Comparison of ENCODE assay signal across 1 mouse cellular context in the genomic region with DNA sequence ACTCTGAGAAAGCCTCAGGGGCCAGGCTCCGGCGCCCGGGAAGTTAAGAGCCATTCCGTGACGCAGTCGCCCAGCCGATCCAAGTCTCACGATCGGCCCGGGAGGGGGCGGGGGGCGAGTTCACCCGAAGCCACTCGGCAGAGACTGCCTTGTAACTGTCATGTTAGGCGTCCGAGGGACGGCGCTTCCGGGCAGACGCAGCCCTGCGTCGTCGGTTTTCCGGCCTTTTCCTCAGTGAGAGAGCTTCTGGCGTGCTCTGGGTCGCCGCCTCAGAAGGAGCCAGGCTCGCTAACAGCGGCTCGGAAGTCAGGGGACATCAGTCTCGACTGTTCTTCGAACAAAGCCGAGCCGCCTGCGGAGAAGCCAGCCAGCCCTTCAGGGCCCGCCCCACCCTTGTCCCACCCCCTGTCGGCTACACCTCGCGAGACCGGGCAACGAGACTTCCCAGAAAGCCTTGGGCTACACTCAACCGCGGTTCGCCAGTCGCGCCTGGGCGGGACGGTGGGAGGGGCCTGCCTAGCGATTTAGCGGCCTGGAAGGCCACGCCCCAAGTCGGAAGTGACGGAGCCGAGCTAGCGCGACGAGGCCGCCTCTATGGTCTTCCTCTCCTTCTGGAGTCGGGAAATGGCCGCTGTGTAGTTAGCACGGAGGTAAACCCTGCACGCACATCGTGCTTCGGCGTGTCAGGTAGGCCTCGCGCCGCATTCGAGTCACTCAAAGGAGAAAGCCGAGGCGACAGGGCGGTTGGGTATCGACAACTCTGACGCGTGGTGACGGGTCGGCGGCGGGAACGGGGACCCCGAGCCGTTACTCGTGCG.
A peak's percentile ranks its signal among the peaks of the same experiment; 100 is the strongest.
TF ChIP-seq lines count a peak whose summit lies in the region.

Gene Bclaf1, plus strand, starts transcription at position 552 of the 818 bp plus-strand sequence.

TF ChIP-seq in CH12.LX, 34 proteins besides CTCF, POLR2A, EP300 and RAD21 (continued from another document):
- TF ChIP-seq TCF12 (IDR thresholded peaks at IDR 0.05; ENCODE audit: low read depth, low read length) (peak; percentile 69; the same call in 1 of the 2 replicates), NELFE (IDR thresholded peaks at IDR 0.05; ENCODE audit: low read depth, low read length) (peak; percentile 85), ZMIZ1 (IDR thresholded peaks at IDR 0.05; ENCODE audit: low read depth, low read length) (peak; percentile 47; the same call in 1 of the 2 replicates), RCOR1 (conservative IDR thresholded peaks at IDR 0.05; ENCODE audit: low read depth, low read length) (0 out of 2 replicates have a peak, but pooled peaks have one; percentile 57), CHD2 (IDR thresholded peaks at IDR 0.05; ENCODE audit: low read length) (peak; percentile 98), SIN3A (IDR thresholded peaks at IDR 0.05; ENCODE audit: low read length) (peak; percentile 67), HCFC1 (IDR thresholded peaks at IDR 0.05; ENCODE audit: low read depth, low read length) (peak; percentile 75), ZNF384 (IDR thresholded peaks at IDR 0.05; ENCODE audit: low read depth, low read length) (no peak), KAT2A (IDR thresholded peaks at IDR 0.05; ENCODE audit: insufficient replicate concordance, low read length) (0 out of 2 replicates have a peak, but pooled peaks have one; percentile 45)
